Mouse (Mus musculus) MEL (cell line): ENCODE measurements at regions not wholly inside any gene's neighbourhood (a gene's known extent, or its start where the extent isn't known, plus 50 kb on each side); places are given as distances from the start of the nearest gene placed in this dataset.

ENCODE experiments used
- KAT2A ChIP-seq: conservative IDR thresholded peaks from 2 replicates; pipeline ENCODE4 v1.6.1; 2012; ENCODE audit warnings: low read depth, low read length, improper control_type of control experiment, inconsistent platforms
- MAFK ChIP-seq: IDR thresholded peaks from 2 replicates; pipeline ENCODE4 v1.6.1; 2011; ENCODE audit warnings: low read depth, mild to moderate bottlenecking, low read length, improper control_type of control experiment, borderline replicate concordance

- TF ChIP-seq MAFK (no peak), KAT2A (no peak)
These were observed 86.3 kb downstream of the Dll1 start for GRCm38 (mm10) chr17:15290326-15290725.
